Mouse (Mus musculus) olfactory bulb, adult 2 months (tissue): ENCODE data around the gene Pik3r1.

Experiments
- CTCF ChIP-seq: fragments of 200-500 bp; IDR thresholded peaks from 2 replicates; pipeline ENCODE4 v1.5.1; 2012; ENCODE audit warnings: low read depth, mild to moderate bottlenecking, low read length, moderate library complexity; ENCODE audit not compliant: insufficient read depth
- POLR2A ChIP-seq: fragments of 200-500 bp; IDR thresholded peaks from 2 replicates; pipeline ENCODE4 v1.6.1; 2012; ENCODE audit warnings: mild to moderate bottlenecking, low read depth, low read length, moderate library complexity; ENCODE audit not compliant: insufficient read depth

DNA sequence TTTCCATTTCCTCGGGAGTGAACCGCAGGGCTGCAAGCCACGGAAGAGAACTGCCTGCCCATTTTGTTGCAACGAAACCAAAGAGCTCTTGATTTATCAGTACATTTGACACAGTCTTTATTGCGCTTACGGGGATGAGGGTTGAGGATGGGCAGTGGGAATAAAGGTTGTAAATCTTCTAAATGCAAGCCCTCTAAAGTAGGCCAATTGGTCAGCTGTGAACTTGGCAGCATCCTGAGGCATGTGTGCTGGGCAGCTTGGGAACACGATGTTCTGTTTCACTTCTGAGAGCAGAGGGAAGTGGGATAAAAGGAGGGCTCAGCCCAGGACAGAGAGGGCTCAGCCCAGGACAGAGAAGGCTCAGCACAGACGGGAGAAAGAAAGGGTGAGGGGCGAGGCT lies 43.9 kb upstream of the Pik3r1 start:
- TF ChIP-seq CTCF, result no peak
- TF ChIP-seq POLR2A, result no peak
